Mouse (Mus musculus): ENCODE measurements around the gene Rapgef2. TPM values are rescaled to one million over a fixed set of nuclear protein-coding genes. Genes with fewer than 3 reads are reported as not detected.

Gene Rapgef2
- polyA plus RNA-seq, 2 experiments from 2014 or later: 3.1 to 5.6 TPM

DNA sequence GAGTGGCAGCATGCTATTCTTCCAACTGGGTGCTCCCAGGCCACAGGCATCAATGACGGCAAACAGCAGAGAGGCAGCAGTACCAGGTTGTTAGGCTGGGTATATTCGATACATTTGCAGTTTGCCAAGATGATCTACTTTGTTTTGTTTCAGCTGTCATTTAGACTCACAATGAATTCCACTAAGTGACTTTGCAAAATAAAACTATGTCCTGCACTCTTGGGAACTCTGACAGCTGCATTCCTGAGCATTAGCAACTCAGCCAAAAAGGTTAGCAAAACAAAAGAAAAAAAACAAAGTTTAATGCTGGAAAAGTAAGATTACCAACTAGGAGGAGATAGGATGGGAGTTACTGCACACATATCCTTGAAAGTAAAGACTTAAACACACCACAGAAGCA is 3.3 kb downstream of the Rapgef2 start:
- ATAC-seq: no peak

DNA sequence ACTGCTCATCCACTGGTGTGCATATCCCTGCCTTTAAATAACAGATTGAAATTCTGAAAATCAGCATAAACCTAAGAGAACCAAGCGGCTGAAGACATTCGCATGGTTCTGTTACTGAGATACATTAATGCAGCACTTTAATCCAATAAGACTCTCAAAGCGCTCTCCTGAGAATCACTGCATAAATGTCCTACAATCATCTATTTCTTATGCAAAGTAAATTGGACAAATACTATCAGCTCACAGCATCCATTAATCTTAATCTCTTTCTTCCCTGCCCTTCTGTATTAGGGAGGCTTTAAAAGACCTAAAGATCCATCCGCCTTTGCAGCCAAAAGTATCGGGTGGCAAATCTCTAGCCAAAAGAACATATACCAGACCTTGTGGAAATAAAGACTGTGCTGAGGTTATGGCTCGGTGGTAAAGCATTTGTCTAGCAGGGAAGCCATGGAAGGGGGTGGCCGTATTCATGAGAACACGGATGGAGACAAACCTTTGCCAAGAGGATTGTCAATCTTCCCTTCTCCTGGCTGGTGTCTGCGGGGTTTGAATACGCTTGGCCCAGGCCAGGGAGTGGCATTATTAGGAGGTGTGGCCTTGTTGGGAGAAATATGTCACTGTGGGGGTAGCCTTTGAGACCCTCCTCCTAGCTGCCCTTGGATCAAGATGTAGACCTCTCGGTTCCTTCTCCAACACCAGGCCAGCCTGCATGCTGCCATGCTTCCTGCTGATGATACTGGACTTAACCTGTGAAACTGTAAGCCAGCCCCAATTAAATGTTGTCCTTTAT is 10.3 kb downstream of the Rapgef2 start:
- no peak for ATAC-seq

DNA sequence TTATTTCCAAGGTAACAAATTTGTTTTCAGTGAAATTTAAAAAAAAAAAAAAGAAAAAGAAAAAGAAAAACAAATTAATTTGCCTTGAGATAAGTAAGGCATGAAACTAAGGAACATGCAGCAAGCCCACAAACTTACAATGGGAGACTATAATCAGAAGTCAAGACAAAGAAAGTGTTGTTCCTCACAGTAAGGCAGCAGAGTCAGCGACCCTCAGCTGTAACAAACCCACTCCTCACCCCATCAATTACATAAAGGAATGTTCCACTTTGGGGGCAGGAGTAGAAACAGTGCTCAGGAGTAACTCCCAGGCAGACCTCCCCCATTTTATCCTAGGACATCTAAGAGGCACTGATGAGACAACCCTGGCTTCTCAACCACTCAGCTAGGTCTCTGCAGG is 13.0 kb downstream of the Rapgef2 start:
- ATAC-seq: no peak

DNA sequence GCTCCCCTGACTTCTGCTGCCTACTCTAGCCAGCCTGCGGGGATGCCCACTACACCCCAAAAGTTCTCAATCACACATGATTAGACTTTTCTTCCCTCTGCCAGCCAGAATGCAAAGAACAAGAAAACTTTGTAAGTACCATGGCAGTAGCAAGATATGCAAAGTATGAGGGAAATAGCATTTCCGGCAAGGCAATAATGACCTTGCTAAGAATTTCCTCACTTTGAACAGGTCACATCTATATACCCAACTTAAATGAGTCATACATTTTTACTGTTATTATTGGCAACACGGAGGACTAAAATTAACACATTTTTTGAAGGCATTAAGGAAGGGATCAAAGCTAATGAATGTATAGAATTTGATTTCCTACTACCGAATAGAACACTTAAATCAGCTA is 13.4 kb downstream of the Rapgef2 start:
- ATAC-seq: peak; percentile 89

DNA sequence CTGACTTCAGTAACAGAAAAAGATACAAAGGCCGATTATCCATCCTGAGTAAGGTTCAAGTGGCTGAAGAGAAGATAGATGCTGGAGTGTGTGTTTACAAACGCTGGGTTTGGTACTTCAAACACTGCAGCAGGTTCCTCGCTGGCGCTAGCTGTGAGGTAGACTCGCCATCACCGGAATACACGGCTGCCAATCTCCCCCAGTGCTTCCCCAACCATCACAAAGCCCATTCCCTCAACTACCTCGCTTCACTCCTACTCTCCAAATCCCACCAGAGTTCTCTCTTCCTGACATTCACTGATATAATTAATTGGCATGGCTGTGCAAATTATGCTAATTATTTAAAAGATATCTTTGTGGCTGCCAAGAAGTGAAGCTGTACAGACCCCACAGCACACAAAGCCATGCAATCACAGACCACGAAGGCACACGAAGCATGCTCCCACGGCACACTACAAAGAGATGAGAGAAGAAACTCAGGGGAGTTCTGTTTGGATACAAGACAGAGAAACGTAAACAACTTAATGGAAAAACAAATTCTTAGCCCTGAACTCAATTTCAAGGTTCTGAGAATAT is 15.2 kb downstream of the Rapgef2 start:
- no peak for ATAC-seq

DNA sequence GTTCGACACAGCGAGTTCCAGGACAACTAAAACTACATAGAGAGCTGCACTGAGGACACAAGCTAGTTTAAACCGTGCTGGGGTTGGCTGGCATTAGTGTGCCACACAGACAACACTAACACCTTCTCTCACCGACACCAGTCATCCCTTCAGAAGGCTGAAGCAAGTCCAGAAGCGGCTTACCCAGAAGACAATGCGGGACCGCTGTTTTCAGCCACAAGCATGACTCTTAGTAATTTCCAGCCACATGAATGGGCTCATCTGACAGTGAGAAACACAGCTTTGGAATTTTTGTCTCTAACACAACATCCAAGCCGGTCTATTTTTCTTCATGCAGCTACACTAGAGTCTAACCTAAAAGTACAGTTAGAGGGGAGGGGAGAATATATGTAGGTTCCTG is 16.4 kb downstream of the Rapgef2 start:
- no peak for ATAC-seq

DNA sequence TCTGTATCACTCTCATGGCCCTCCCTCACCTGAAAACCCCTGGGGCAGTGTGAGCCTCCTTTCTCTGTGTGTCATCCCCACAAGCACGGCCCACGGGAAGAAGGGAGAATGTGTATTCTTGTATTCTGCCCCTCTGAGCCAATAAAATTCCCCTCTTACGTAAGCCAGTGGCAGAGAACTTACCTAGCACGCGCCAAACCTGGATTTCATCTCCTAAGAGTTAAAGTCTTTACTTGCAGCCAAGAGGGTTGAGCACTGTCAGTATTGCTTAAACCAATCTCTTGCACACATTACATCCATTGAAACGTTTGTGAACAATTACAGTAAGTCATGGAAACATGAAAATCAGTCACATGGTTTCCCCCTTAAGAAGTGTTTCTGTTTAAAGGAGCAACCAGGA is 19.3 kb downstream of the Rapgef2 start:
- ATAC-seq: no peak

DNA sequence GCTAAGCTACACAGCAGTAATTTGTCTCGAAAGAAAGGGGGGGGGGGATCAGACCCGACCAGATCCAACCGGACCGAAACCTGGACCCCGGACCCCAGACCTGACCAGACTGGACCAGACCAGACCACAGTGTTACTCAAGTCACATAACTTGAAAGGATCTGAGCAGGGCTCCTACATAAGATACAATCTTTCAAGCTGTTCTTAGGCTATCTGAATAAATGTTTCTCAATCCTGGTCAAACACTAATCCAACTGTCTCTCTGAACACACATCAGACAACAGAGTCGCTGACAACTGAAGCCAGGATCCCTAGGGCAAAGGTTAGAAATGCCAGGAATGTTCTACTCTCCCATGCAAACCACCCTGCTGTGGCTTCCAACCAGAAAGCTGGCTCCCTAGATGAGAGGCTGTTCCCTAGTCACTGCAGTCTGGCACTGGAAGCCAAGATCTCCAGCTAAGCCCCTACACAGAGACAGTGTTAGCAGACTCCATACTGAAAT is 24.5 kb downstream of the Rapgef2 start:
- ATAC-seq: no peak

DNA sequence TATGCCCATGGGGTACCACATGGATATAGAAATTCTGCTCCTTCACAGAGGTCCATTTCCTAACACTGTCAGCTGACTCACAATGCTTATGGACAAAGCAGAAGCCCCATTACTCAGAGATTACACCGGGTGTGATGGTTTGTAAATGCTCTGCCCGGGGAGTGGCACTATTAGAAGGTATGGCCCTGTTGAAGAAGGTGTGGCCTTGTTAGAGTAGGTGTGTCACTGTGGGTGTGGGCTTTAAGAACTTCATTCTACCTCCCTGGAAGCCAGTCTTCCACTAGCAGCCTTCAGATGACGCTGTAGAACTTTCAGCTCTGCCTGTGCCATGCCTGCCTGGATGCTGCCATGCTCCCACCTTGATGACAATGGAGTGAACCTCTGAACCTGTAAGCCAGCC is 32.3 kb downstream of the Rapgef2 start:
- ATAC-seq: no peak

DNA sequence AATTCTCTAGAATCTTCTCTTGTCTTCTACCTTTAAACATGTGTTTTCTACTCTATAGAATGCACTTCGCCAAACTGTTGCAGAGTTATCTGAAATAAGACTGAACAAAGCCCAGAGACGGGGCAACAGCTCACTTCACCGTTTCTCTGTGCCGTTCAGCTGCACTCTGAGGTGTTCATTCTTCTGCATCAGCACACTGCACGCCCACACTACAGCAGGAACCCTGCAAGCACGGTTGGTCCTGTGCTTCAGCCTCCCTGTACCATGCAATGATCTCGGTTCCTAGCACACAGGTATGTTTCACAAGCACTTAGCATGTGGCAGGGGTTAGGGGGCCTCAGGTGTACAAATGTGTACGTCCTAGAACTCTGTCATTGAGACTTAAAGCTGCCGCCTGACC is 32.9 kb downstream of the Rapgef2 start:
- peak; percentile 32 for ATAC-seq

DNA sequence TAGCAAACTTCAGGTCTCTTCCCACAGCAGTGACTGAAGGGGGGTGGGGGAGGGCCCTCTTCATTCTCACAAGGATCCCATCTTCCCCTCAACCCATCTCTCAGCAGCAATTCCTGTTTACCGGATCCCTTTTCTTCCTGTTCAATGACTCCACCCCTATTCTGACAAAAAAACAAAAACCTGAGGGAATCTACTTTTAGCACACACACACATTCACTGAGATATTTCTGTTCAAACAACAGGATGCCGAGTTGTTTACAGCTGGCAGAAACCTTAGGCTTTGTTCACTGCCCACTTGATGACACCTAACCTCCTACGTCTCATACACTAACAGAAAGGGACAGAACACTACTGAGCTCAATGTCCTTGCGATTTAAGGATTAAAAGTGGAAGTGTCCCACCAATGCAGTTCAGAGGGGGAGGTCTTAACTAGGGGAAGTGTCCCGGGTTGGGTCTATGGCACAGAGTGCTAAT is 33.4 kb downstream of the Rapgef2 start:
- ATAC-seq: peak; percentile 66

DNA sequence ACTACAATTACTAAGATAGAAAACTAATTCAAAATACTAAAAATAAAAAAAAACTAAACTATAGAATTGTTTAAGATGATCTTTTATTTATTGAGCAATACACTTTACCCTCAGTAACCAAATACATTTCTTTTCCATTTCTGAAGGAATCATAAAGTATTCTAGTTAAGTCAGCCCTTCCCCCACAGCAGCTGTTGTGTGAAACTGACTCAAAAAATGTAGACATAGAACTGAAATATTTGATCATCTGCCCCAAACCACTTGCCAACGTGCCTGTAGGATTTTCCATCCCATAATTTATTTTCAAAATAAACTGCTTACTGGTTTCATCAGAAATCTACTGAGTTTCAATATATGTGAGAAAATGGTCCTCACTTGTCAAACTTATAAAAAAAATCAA is 36.4 kb downstream of the Rapgef2 start:
- ATAC-seq: no peak

DNA sequence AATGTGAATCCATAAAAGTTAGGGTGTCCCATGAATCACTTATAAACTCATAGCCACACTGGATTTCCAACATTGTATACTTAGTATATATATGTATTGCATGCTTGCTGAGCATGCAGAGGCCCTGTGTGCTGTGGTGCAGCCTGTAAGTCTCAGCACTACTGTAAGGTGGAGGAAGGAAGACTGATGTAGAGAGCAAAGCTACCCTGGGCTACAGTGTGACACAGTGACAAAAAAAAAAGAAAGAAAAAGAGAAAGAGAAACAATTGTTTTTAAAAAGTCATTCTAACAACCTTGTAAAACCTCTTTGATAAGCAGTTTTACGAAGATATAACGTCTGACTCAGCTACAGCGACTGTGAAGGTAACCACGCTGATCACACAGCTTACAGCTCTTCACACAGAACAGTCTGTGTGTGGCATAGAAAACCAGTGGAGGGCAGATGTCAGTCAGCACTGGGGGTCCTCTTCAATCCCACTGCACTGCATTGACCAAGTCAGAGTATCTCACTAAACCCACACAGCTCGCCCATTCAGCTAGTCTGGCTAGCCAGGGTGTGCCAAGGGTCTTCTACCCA is 37.6 kb downstream of the Rapgef2 start:
- peak; percentile 60 for ATAC-seq

DNA sequence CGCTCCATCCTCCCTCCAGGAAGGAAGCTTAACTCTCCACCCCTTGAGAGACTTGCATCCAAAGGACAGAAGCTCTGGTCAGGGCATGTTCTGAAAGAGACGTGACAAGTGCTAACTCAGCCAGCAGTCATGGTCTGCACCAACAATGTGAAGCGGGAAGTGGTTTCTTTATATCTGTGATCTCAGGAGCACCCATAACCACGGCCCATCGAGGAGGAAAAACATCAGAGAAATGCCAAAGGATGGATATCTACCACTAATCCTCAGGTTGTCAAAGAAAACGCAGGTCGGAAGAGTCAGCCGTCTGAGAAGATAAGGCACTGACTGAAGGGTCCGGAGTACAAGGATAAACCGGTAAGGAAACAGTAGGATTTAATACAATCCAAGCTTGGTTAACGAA is 38.1 kb downstream of the Rapgef2 start:
- ATAC-seq: peak; percentile 58

DNA sequence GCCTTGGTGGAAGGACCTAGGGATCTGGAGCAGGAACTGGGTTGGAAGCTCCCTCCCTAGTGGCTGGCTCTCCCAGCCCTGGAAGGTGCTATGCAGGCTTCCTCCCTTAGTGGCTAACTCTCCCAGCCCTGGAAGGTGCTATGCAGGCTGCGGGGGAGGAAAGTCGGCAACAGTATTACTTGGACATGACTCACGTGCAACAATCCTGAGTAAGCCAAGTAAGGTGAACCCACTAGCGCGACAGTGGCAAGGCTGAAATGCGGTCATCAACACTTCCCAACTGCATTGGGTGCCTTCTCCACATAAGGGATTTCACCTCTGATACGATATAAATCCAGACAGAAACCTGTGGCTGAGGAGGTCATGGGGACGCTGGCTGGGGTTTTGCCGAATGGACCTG is 42.0 kb downstream of the Rapgef2 start:
- ATAC-seq: no peak

DNA sequence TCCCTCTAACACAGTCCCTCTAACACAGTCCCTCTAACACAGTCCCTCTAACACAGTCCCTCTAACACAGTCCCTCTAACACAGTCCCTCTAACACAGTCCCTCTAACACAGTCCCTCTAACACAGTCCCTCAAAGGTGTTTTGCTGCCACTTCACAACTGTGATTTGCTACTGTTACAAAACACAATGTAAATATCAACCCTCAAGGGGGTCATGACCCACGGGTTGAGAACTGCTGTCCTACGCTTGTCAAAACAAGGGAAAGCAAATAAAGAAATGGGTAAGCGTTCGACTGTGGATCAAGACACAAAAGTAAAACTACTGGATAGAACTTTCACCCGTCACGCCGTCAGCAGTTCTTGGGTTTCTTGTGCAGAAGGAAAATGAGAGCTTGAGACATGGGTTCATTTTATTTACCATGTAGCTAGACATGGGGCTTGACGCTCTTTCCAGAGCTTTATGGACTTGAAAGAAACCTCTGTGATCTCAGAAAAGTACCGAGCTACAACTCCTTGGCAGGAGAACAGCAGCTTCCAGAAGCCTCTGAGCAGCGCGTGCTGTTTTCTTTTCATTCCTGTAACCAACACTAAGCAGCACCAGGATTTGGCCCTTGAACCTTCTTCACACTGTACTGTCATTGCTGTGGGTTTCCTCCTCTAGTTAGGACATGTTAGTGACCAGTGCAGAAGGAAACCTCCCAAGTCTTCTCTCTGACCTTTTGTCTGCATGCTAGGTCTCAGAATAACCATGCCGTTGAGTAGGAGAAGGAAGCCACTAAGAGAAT is 43.2 kb downstream of the Rapgef2 start:
- ATAC-seq: no peak

DNA sequence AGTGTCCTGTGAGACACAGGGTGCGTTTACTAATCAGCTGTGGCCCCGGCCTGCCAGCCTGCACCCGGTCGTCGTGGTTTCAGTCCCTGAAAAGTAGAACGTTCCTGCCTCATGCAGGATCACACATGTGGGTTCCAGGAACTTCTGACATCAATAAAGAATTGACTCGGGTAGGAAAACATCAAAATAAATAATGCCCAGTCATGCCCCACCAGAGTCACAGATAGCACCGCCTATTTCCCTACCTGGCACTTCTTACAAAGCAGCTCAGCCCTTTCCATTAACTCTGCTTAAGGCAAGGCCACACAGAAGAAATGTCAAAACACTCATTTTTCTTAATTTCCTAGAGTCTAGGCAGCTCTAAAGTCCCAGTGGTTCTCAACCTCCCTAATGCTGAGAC is 44.0 kb downstream of the Rapgef2 start:
- no peak for ATAC-seq

DNA sequence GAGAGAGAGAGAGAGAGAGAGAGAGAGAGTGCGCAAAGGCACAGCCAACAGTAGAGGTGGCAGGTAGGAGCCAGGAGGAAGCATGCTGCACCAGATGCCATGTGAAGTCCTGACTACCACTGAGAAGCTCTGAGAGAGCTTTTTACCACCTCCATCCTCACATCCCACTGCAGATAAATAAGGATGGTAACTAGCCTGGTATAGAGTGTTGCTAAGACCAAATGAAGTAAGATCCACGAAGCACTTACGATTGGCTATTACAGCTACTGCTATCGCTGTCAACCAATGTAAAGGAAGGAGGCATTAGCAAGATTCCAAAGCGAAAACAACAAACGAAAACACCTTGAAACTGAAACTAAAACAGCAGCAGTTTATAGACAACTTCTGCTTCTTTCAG is 47.3 kb downstream of the Rapgef2 start:
- peak; percentile 67 for ATAC-seq

DNA sequence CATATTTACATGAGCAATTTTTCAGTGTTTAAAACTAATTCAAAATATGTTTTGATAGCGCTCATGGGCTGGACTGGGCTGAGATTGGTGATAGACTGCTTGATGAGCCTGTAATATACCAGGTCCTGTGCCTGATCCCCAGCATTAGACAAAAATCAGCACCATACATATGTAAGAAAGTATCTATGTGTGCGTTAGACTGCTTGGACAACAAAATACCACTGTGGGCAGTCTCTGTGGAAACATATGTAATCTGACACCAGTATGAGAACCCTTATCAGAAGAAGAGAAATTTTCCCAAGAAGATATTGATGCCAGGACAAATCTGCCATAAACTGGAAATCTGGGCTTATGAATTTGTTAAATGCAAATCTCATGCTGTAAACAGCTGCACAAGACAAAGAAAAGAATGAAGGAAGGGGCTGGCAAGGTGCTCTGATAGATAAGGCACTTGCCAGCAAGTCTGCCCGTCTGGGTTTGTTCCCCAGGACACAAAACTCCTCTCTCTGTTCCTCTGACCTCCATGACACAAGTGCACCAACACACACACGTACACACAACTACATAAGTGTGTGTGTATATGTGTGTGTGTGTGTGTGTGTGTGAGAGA is 47.8 kb downstream of the Rapgef2 start:
- no peak for ATAC-seq

DNA sequence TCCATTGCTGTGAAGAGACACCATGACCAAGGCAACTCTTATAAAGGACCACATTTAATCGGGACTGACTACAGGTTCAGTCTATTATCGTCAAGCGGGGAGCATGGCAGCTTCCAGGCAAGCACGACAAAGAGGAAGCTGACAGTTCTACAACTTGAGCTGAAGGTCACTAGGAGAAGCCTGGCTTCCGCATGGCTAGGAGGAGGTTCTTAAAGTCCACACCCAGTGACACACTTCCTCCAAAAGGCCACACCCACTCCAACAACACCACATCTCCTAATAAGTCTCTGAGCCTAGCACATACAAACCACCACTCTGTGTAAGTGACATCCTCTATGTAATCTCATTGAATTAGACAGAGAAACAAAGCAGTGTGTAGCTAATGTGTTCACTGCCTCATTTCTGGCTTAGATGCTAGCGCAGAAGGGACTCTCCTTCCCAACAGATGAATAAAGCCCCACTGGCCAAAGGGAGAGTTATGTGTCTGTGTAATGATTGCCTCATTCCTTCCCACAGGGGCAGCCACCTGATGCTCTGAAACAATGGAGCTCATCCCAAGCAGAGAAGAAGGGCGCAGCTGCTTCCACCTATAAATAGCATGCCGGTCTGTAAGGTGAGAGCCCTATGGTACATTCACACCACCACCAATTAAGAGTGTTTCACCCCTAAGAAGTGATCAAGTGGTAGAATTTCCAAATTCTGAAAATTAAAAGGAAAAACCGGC is 48.5 kb downstream of the Rapgef2 start:
- peak; percentile 88 for ATAC-seq

DNA sequence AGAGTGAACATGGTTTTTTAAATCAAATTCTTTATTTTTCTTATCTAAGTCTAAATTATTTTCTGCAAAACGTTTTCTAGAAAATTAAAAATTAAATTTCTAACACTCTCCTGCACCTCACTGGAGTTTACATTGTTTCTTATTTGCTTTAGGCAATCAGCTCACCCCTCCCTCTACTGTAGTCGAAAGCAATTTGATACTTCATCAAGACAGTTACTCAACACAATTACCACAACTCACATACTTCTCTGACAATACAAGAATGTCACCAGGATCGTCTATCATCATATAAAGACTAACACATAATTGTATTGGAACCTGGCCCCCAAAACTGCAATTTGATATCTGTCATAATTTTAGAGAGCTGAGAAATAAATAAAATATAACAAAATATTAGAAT is 51.8 kb downstream of the Rapgef2 start:
- ATAC-seq: no peak
